Mouse (Mus musculus): ENCODE measurements around the gene Bcl7b.

- no peak for TF ChIP-seq CTCF (IDR thresholded peaks at IDR 0.05; ENCODE audit: borderline replicate concordance, insufficient read depth, low read depth, low read length)
- no peak for TF ChIP-seq POLR2A (IDR thresholded peaks at IDR 0.05; ENCODE audit: borderline replicate concordance, insufficient read depth, low read length)
Measured at GRCm38 (mm10) chr5:135222066-135222465, 54.0 kb downstream of the Bcl7b start.

All from cerebellum, adult 2 months (tissue).